Mouse (Mus musculus) neural tube, embryonic 10.5 days (tissue): ENCODE results near the gene Tbc1d19.

Experiments
- DNase-seq: peaks from one replicate; pipeline ENCODE4 v3.0.0-alpha.2; 2017; ENCODE audit warnings: low spot score; ENCODE audit errors: extremely low spot score

Tbc1d19 gene

GRCm38 (mm10) chr5:53809115-53809991 lies at the start of gene Tbc1d19:
Gene Tbc1d19, plus strand, starts transcription at chr5:53809606.
- DNase-seq = peak; percentile 87

DNA sequence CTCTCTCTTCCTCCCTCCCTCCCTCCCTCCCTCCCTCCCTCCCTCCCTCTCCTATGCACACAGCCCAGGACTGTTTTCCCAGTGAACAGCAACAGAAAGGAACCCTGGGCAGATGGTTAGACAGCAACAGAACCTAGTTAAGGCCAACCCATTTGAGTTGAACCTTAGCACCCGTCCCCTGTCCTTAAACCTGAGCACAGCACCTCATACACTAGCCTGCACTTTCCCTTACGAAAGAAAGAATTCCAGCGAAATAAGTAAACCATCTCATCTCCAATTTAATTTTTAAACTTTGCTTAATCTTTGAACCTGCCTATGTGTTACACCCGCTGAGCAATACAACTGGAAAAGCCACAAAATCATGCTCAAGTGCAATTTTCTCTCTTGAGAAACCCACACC lies 49.5 kb upstream of the Tbc1d19 start:
- no peak for DNase-seq

DNA sequence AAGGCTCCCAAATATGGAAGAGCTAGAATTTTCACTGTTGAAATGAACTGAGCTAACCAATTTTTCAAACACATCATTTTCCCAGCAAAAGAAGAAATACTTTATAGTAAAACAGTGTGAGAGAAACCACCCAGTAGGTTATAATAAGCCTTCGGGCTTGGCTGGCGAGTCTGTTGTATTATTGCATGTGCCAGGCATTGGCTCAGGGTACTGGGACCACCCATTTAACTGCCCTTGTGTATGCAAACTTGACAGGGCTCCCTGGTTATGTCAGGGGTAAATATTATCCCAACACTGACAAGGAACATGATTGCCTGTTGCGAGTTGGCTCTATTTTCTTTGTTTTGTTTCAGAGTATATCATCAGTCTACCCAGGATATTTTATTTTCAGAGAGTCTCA lies 48.5 kb upstream of the Tbc1d19 start:
- DNase-seq = no peak

GRCm38 (mm10) chr5:53761346-53761745 lies 48.1 kb upstream of the Tbc1d19 start:
- DNase-seq = no peak

GRCm38 (mm10) chr5:53784818-53785520 lies 24.4 kb upstream of the Tbc1d19 start:
- DNase-seq = no peak

DNA sequence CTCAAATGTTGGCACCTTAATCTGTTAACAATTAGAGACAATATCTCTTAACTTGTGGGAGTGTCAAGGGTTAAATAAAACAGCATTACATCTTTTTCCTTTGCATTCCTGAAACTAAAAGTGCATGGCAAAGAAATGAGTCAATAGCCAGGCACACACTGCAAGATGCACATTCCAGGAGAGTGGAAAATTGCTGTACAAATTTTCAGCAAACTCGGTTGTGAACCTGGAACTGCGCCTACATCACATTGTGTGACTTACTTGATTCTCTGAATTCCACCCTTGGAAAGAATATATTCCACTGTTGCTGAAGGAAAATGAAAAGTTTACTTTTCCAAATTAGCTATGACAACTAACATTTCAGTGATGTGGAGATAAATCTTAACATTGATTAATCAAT lies 8.0 kb upstream of the Tbc1d19 start:
- no peak for DNase-seq

DNA sequence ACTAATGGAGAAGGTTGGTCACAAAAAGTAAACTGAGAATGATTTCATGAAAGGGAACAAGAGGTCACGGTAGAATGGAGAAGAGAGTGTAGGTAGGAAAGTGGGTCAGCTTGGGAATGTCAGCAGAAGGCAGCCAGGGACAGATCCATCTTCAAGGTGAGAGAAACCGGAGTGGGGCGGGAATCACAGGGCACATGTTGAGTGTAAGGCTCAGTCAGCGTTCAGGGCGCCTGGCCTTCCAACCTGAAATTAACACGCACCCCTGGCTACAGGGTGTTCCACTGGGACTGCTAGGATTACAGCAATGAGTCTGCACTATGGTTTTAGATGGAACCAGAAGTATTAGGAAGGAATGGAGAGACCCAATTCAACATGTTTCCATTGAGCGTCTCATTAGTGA lies 10.3 kb downstream of the Tbc1d19 start:
- no peak for DNase-seq

DNA sequence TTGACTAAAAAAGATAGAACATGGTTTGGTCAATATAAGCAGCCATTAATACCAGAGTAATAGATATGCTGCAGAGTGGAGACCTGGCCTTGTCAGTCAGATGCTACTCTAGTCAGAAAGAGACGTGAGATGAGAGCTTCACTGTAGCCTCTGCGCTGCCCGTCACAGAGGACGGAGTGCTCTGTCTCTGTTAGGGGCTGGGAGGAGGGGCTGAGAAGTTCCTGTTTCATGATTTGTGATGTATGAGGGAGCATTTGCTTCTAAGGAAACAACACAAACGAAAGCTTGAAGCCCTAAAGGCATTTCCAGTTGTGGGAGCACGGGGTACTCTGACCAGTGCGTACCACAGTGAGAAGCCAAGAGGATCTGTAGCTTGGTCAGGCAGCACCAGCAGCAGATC lies 16.5 kb downstream of the Tbc1d19 start:
- no peak for DNase-seq

- DNase-seq = no peak
These were observed 25.1 kb downstream of the Tbc1d19 start for GRCm38 (mm10) chr5:53834489-53834888.

DNA sequence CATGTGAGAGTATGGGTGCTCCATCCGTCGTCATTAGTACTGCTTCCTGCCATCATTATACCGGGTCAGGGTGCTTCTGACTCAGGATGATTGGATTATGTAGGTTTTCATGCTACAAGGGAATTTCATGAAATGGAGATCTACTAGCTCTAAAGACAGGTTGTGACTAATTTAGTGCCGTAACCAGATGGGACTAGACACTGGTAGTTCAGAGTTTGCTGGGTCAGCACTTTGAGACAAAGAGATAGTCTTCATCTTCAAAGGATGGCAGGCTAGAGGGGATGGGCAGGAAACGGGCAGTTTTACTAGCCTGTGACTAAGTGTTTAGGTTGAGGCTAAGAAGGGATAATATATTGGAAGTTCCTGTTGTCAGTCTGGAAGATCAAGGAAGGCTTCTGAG lies 31.9 kb downstream of the Tbc1d19 start:
- DNase-seq = no peak

DNA sequence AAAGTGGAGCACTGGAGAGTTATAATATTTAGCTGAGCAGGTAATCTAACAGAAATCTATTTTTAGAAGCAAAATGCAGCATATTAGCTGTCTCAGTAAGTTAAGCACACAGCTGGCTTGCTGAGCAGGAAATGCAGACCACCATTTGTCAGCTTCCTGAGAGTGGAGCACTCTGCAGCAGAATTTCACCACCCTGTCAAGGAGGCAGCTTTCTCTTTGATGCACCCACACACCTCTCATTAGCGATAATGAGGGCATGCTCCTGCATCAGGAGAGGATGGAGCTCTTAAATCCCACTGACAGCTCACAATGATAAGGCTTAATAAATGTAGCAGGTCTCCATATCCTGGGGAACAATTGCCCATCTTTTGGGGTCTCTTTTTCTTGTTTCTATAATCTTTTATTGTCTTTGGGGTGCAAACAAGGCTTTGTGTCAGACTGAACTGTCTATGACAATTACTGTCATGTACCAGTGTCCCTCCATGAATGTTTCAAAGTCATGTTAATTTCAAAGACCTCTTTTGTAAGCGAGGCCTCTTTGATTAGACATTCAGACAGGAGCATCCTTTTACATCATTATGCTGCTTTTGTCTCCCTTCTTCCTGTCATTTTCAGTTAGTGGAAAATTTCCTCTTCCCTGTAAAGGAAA lies 39.0 kb downstream of the Tbc1d19 start:
- DNase-seq = no peak

- no peak for DNase-seq
These were observed 43.2 kb downstream of the Tbc1d19 start for GRCm38 (mm10) chr5:53852574-53852973.

DNA sequence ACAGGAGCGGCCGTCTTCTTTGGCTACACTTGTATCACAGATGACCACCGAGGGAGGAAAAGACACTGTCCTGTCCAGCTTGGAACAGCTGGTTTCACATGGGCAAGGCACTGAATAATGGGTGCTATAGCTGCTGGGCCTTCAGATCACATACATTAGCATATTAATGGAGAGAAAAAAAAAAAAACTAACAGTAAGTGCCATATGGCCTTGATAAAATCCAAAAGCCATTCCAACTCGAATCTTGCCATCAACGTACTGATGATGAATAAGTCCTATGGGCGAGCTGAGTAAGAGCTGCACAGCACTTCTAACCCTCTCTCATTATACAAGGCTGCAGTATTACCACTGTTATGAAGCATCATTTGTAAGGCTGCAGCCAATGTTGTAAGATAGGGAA lies 45.2 kb downstream of the Tbc1d19 start:
- DNase-seq = no peak

DNA sequence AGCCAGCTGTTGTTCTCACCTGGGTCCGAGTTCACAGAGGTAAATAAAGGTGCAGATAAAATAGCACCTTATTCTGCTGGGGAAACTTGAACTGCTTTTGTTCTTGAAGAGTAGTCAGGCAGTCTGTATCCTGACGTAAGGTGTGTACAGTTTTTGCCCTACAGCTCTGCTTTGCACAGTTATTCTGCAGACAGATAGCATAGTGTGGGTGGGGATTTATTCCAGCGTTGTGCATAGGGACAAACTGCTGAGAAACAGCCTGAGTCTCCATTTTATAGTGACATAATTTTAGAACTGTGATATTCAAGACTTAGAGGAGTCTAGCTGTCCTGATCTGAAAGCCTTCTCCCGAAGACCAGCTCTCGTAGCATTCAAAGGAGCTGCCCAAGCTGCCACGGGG lies 46.6 kb downstream of the Tbc1d19 start:
- DNase-seq = no peak

DNA sequence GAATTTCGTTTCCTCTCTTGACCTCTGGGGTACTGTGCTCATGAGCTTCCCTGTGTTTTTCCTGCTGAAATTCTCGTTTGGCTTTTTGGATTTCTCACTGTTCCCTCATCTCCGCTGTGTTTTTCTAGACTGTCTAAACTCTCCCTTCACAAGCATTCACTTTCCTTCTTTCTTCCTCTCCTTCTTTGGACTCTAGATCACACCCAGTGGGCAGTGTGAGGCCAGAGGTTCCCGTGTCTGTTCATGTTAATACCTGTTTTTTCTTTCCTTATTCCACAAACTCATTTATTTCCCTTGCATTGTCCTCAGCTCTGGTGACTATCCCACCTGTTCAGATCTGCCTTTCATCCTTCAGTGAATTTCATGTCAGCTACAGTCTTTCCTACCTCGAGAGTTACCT lies 55.7 kb downstream of the Tbc1d19 start:
- no peak for DNase-seq

DNA sequence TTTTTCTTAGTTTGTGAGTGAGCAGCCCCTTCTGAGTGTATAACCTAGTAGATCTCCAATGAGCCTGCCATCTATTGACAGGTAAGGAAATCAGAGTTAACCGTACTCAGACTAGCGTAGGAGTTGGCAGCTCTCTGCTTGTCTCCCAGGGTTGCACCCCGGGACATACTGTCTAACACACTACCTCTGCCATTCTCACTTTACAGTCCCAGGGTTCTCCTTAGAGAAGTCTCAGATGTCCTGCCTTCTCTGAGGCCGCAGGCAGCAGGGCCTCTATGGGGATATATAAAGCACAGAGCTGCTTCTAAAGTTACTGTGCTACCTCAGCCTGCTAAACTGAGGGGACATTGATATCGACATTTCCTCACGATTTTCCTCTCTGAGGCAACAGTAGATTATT lies 56.6 kb downstream of the Tbc1d19 start:
- DNase-seq = no peak

DNA sequence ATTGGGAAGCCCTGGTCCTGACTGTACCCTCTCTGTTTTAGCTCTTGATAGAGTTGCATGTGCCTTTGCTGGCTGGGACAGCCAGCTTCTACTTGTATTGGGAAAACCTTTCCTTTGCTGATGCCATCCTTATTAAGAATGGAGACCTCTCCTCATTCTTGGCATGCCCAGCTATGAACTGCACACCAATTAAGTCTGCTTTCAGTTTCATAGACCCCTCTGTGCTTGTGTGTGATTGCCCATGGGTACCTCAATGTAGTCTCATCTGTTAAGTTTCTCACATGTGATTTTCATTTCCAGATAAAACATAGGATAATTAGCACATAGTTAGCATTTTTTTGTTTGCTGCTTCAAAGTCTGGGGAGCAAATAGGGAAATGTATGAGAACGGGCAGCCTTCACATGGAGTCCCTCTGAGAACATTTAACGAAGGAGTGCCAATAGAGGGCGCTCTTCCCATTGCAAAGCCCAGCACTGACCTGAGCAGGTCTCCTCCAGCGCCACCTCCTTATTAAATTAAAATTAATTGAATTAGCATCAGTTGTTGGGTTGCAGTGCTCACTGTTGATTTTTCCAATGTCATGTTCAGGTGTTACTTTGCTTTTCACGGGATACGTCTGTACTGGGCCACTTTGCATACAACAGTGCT lies 62.4 kb downstream of the Tbc1d19 start:
- DNase-seq = peak; percentile 38

GRCm38 (mm10) chr5:53874966-53875365 lies 65.6 kb downstream of the Tbc1d19 start:
- no peak for DNase-seq

DNA sequence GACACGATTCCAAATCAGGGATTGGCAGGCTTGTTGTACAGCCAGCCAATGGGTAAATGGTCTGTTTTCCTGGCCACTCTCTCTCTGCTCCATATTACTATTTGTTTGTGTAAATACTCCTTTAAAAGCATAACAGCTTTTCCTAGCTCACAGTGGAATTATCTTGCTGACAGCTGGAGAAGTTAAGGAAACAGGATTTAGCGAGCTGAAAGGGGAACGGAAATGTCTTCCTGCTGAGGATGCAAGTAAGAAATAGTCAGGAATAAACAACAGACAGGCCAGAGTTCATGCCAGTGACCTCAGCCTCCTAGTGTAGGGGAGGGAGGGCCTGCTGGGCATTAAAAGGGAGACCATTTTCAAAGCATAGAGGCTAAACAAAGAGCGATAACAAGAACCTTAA lies 71.3 kb downstream of the Tbc1d19 start:
- no peak for DNase-seq

DNA sequence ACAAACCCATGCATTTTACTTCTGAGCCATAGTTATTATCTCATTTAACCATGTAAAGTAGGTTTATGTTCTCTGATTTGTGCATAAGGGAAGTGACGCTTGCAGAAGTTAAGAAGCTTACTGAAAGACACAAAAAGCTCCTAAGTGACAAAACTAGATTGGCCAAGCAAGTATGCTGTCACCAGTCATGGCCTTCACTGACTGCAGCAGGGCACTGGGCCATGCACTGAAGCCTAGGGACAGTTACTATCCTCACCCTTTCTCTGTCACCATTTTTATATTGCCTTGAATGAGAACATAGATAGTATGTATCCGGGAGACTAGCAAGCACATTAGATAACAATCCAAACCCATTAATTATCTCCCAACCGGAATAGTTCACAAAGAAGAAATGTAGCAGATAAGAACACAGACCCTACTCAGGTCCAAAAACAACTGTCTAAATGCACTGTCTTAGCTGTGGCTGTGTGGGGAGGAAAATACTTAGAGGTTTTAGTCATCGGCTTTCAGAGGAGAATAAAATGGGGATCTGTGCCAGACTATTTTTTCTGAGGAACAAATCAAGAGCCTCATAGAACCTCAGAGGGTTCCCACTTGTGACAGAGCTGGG lies 72.1 kb downstream of the Tbc1d19 start:
- no peak for DNase-seq

- no peak for DNase-seq
These were observed 92.0 kb downstream of the Tbc1d19 start for GRCm38 (mm10) chr5:53901406-53901805.
